Mouse (Mus musculus): ENCODE measurements around the gene Osbp2. TPM values are rescaled to one million over a fixed set of nuclear protein-coding genes. Genes with fewer than 3 reads are reported as not detected.

Gene Osbp2
- polyA plus RNA-seq, 1 experiment from 2014 or later: 0.51 TPM

- no peak overlapping the region for H3K9ac ChIP-seq (ENCODE audit: low read length)
- H3K4me2 ChIP-seq (ENCODE audit: low read length): no peak overlapping the region
- no peak overlapping the region for H3K27ac ChIP-seq (ENCODE audit: low read depth)
- no peak for DNase-seq (ENCODE audit: low spot score)
- no peaks in the 10 kb centered on the region for H3K9me3 ChIP-seq (ENCODE audit: control insufficient read depth, low read length)
- 77% methylated on average over 2 of the region's 2 CpGs for WGBS
- H3K4me3 ChIP-seq (ENCODE audit: low read depth, low read length): no peak overlapping the region
- H3K27me3 ChIP-seq (replicated peaks; ENCODE audit: control insufficient read depth, insufficient read depth, low read length): no peaks in the 10 kb centered on the region
- H3K4me1 ChIP-seq (replicated peaks; ENCODE audit: control insufficient read depth, insufficient read depth, low read length): no peaks in the 10 kb centered on the region
- no peak for ATAC-seq (replicated peaks; ENCODE audit: low FRiP score, low TSS enrichment, low read depth)
- peaks cover 87% of the 10 kb centered on the region for H3K36me3 ChIP-seq (ENCODE audit: control insufficient read depth, insufficient read depth, low read length)
Measured at GRCm38 (mm10) chr11:3668768-3669167, 194.9 kb downstream of the Osbp2 start.

- ATAC-seq (replicated peaks; ENCODE audit: low FRiP score, low TSS enrichment, low read depth): no peak
- no peak overlapping the region for H3K9ac ChIP-seq (ENCODE audit: low read length)
- no peak overlapping the region for H3K4me3 ChIP-seq (ENCODE audit: low read depth, low read length)
- no peak for DNase-seq (ENCODE audit: low spot score)
- WGBS: 86% methylated on average over 3 of the region's 3 CpGs
- H3K9me3 ChIP-seq (ENCODE audit: control insufficient read depth, low read length): no peaks in the 10 kb centered on the region
- H3K4me1 ChIP-seq (replicated peaks; ENCODE audit: control insufficient read depth, insufficient read depth, low read length): no peaks in the 10 kb centered on the region
- H3K4me2 ChIP-seq (ENCODE audit: low read length): no peak overlapping the region
- H3K27ac ChIP-seq (ENCODE audit: low read depth): no peak overlapping the region
- H3K36me3 ChIP-seq (ENCODE audit: control insufficient read depth, insufficient read depth, low read length): peaks cover 84% of the 10 kb centered on the region
- H3K27me3 ChIP-seq (replicated peaks; ENCODE audit: control insufficient read depth, insufficient read depth, low read length): no peaks in the 10 kb centered on the region
Measured at GRCm38 (mm10) chr11:3667506-3667905, 196.2 kb downstream of the Osbp2 start.

DNA sequence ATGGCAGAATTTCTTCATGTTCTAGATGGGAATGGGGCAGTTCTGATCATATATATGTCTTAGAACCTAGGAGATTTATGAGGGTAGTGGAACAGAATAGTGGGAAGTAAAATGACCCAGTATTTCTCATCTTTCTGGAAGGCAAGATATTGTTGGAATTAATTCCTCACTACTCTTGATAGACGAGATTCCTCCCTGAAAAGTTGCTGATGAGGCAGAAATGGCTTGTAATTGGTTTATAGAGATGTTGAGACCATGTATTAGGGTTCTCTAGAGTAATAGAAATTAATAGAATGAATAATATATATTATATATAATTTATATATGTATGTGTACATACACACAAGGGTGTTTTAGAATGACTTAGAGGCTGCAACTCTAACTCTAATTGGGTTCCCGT lies 201.7 kb downstream of the Osbp2 start:
- Histone ChIP-seq H3K4me3 (ENCODE audit: low read depth, low read length) (no peak overlapping the region), H3K9me3 (ENCODE audit: control insufficient read depth, low read length) (no peaks in the 10 kb centered on the region), H3K4me2 (ENCODE audit: low read length) (no peak overlapping the region), H3K27ac (ENCODE audit: low read depth) (no peak overlapping the region), H3K9ac (ENCODE audit: low read length) (no peak overlapping the region), H3K4me1 (replicated peaks; ENCODE audit: control insufficient read depth, insufficient read depth, low read length) (no peaks in the 10 kb centered on the region), H3K36me3 (ENCODE audit: control insufficient read depth, insufficient read depth, low read length) (peaks cover 52% of the 10 kb centered on the region), H3K27me3 (replicated peaks; ENCODE audit: control insufficient read depth, insufficient read depth, low read length) (no peaks in the 10 kb centered on the region)
- WGBS: 90% methylated on average over 2 of the region's 2 CpGs
- DNase-seq (ENCODE audit: low spot score): no peak
- no peak for ATAC-seq (replicated peaks; ENCODE audit: low FRiP score, low TSS enrichment, low read depth)

Other genes starting within 250 kb of the Osbp2 start
- gene Morc2a, start 214.7 kb downstream of the Osbp2 start, polyA plus RNA-seq (2014; fragmentation: Nextera tagmentation; extraction: Ambion mirVana): 24.8 and 25.6 TPM in 2 replicates
- 0.07 and 0.11 TPM in 2 replicates for gene 4921536K21Rik, start 31.2 kb upstream of the Osbp2 start, polyA plus RNA-seq (2014; fragmentation: Nextera tagmentation; extraction: Ambion mirVana)
- gene Dusp18, start 31.3 kb upstream of the Osbp2 start, polyA plus RNA-seq (2014; fragmentation: Nextera tagmentation; extraction: Ambion mirVana): 8.3 and 8.7 TPM in 2 replicates
- gene Slc35e4, start 50.8 kb upstream of the Osbp2 start, polyA plus RNA-seq (2014; fragmentation: Nextera tagmentation; extraction: Ambion mirVana): 2.3 and 2.5 TPM in 2 replicates
- gene Tcn2, start 68.3 kb upstream of the Osbp2 start, polyA plus RNA-seq (2014; fragmentation: Nextera tagmentation; extraction: Ambion mirVana): 37.9 and 39.0 TPM in 2 replicates
- gene Pes1, start 100.1 kb upstream of the Osbp2 start, polyA plus RNA-seq (2014; fragmentation: Nextera tagmentation; extraction: Ambion mirVana): 75.4 and 79.3 TPM in 2 replicates
- gene 4930556J24Rik, start 112.9 kb upstream of the Osbp2 start, polyA plus RNA-seq (2014; fragmentation: Nextera tagmentation; extraction: Ambion mirVana): 0.15 TPM in 1 of 2 replicates, not detected in the other
- 14.7 and 17.4 TPM in 2 replicates for gene Gal3st1, start 119.7 kb upstream of the Osbp2 start, polyA plus RNA-seq (2014; fragmentation: Nextera tagmentation; extraction: Ambion mirVana)
- 0.05 and 0.38 TPM in 2 replicates for gene Sec14l4, start 167.6 kb upstream of the Osbp2 start, polyA plus RNA-seq (2014; fragmentation: Nextera tagmentation; extraction: Ambion mirVana)
- gene Sec14l3, start 200.9 kb upstream of the Osbp2 start, polyA plus RNA-seq (2014; fragmentation: Nextera tagmentation; extraction: Ambion mirVana): not detected in 2 replicates
- 22.5 and 25.2 TPM in 2 replicates for gene Mtfp1, start 231.5 kb upstream of the Osbp2 start, polyA plus RNA-seq (2014; fragmentation: Nextera tagmentation; extraction: Ambion mirVana)